Mouse (Mus musculus): ENCODE measurements around the gene Epgn. TPM values are rescaled to one million over a fixed set of nuclear protein-coding genes. Genes with fewer than 3 reads are reported as not detected.

Gene Epgn
- polyA plus RNA-seq, 1 experiment, result 0.14 TPM

GRCm38 (mm10) chr5:91083016-91083415, 55.8 kb downstream of the Epgn start:
- DNase-seq (ENCODE audit: low read depth, low spot score), result no peak
- WGBS, result 68% methylated on average over 5 of the region's 5 CpGs

Other genes starting within 250 kb of the Epgn start
- 0.30 TPM in 1 of 2 replicates, not detected in the other for gene Cxcl3, start 241.4 kb upstream of the Epgn start, polyA plus RNA-seq (2012; rRNA removed)
- gene Cxcl15, start 232.9 kb upstream of the Epgn start, polyA plus RNA-seq (2012; rRNA removed), result 0.04 TPM in 1 of 2 replicates, not detected in the other
- gene Cxcl1, start 136.2 kb upstream of the Epgn start, polyA plus RNA-seq (2012; rRNA removed), result 1.3 and 2.8 TPM in 2 replicates
- gene Cxcl2, start 123.6 kb upstream of the Epgn start, polyA plus RNA-seq (2012; rRNA removed), result 0.50 and 1.8 TPM in 2 replicates
- 12.7 and 19.5 TPM in 2 replicates for gene Mthfd2l, start 96.3 kb upstream of the Epgn start, polyA plus RNA-seq (2012; rRNA removed)
- 2.3 and 4.0 TPM in 2 replicates for gene Ereg, start 47.2 kb downstream of the Epgn start, polyA plus RNA-seq (2012; rRNA removed)
- 2.0 and 2.2 TPM in 2 replicates for gene Areg, start 112.1 kb downstream of the Epgn start, polyA plus RNA-seq (2012; rRNA removed)